Mouse (Mus musculus) CD8-positive naive resting alpha-beta T cell, adult 57 days (primary cell): ENCODE results near the gene Gm21985. TPM values are rescaled to one million over a fixed set of nuclear protein-coding genes. Genes with fewer than 3 reads are reported as not detected.

Experiments used
- total RNA-seq: library from RNA; stranded (reverse); gene quantifications from one replicate; pipeline ENCODE4 v1.2.4, GENCODE M21; 2023

Gm21985 gene
- not detected for total RNA-seq

DNA sequence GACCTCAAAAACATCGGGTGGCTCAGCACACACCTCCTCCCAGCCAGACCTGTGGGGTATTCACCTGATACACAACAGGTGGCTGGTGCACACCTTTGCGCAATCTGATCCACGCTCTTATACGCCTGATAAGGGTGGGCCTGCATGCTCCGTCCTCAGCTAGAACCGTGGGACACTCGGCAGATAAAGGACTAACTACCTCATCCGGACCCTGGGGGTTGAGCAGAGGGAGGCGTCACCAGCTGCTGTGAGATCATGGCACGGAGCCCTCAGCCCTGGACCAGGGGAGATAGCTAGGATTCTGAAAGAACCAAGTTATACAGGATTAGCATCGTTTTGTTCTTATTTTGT lies at the start of gene Gm21985:
Gm21985 (plus strand) TSS at position 73 of the 351 bp plus-strand sequence.

DNA sequence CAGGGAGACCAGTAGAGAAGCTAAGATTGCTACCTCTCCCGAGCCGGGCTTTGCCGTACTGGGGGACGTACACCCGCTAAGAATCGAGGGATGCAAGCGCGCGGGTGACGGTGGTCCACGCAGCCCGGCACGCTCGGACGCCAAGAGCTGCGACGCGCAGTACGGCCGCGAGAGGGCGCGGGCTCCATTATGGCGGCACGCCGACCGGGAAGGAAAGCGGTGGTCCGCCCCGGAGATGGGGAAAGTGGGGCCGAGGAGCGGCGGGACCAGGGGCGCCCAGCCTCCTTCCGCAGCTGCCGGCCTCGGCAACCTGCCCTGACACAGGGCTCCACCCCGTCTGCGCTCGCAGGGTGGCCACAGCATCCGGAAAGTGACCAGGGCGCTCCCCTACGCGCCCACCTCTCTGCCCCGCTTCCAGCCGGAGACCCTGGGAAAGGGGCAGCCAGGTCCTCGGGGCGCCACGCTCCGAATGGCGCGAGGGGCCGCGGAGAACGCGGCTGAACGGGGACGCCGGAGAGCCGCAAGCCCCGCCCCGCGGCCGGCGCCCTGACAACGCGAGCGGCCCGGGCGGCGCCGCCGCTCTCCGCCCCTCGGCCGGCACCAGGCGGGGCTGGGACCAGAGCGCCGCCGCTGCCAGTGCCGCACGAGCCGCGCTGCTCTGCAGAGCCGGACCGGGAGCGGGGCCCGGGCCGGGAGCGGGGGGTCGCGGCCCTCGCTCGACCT lies 26.7 kb upstream of the Gm21985 start, which contains the start of gene Lpcat4:
Lpcat4 (plus strand) TSS at position 257 of the 723 bp plus-strand sequence.

DNA sequence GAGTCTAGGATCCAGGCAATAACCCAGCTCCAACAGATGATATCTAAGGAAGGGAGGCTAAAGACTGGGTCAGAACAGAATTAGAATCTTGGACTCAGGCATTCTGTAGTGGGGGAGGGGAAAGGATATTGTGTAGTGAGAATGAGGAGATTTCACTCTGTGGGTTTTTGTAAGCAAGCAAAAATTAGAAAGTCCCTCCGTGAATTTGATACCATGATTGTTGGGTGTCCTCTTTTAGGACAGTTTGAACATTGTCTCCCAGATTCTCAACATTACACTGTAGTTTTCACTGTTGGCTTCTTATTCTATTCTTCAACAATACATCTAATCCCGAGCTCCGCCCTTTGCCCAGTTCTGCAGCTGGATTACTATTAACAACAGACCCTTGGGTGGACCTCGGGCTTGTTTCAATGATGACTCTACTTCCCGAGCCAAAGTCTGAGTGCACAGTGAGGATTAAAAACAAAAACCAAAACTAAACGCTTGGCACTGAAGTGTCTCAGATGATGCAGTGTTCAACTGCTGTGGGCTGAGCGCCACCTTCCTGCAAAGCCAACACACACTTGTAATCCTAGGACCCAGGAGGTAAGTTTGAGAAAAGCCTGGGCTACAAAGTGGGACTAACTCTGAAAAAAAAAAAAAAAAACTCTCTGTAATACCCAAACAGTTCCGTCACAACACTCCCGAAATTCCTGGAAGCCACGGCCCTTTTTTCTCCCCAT lies 6.7 kb upstream of the Gm21985 start, which contains the start of gene Nutm1:
Nutm1 (minus strand) TSS at position 51 of the 722 bp plus-strand sequence.

DNA sequence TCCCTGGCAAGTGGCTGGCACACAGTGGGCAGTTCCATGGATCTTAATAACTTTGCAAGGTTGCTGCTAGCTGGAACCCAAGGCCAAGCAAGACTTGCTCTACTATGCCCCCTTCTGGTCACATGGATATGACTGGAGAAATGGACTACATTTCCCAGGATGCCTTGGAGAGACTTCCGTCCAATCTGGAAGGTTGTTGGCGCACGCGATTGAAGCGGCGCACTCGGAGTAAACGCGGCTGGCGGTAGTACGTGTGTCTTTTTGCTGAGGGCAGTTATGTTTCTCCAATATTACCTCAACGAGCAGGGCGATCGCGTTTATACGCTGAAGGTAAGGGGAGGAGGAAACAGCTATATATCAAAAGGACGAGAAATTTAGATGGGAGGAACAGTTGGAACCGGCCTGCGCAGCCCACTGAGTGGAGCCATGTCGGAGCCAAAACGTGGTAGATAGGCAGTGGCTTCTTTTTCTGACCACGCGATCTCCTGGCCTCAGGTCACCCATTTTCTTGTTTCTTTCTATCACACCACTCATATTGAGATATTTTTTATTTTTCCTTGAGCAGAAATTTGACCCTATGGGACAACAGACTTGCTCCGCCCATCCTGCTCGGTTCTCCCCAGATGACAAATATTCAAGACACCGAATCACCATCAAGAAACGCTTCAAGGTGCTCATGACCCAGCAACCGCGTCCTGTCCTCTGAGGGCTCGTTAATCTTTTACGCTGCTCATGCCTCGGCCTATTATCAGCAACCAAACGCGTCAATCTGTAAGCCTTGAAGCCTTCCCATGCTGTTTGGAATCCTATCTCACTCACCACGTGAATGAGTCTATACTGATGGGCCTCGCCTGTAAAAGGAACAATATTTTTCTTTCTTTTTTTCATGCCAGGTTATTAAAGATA lies 4.1 kb upstream of the Gm21985 start, which contains the start of gene Nop10:
Nop10 (plus strand) TSS at position 179 of the 906 bp plus-strand sequence.

DNA sequence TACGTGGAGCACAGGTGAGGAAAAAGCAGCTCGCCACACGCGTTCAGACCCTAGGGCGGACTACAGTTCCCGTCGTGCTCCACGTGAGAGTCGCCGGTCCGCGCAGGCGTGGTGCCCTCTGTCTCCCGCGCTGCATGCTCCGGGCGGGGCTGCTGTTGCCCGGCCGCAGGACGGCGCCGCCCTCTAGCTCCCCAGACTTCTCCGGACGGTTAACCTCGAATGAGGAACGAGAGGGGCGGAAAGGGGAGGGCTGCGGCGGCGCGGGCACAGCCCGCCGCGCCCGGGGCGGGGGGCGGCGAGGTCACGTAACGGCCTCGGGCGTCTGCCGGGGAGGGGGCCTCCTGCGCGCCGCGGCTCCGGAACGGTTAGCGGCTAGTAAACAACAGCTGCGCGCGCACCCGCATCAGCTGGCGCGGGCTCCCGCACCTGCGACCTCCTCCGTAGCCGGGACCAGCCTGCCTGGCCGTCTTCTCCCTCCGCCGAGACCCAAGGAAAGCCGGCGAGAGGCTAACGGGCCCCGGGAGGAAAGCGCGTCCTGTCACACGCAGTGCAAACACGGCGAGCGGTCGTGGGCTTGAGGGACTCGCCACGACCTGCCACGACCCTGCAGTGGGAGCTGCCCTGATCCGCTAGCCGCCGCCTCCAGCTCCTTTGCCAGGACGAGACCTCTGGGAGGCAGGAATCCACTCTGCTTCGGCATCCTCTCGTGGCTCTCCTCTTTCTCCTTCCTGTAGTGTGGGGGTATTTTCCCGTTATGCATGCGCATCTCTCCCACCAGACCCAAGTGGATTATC lies 469 bp upstream of the Gm21985 start, which contains the start of gene Slc12a6:
Slc12a6 (plus strand) TSS at position 378 of the 794 bp plus-strand sequence.

DNA sequence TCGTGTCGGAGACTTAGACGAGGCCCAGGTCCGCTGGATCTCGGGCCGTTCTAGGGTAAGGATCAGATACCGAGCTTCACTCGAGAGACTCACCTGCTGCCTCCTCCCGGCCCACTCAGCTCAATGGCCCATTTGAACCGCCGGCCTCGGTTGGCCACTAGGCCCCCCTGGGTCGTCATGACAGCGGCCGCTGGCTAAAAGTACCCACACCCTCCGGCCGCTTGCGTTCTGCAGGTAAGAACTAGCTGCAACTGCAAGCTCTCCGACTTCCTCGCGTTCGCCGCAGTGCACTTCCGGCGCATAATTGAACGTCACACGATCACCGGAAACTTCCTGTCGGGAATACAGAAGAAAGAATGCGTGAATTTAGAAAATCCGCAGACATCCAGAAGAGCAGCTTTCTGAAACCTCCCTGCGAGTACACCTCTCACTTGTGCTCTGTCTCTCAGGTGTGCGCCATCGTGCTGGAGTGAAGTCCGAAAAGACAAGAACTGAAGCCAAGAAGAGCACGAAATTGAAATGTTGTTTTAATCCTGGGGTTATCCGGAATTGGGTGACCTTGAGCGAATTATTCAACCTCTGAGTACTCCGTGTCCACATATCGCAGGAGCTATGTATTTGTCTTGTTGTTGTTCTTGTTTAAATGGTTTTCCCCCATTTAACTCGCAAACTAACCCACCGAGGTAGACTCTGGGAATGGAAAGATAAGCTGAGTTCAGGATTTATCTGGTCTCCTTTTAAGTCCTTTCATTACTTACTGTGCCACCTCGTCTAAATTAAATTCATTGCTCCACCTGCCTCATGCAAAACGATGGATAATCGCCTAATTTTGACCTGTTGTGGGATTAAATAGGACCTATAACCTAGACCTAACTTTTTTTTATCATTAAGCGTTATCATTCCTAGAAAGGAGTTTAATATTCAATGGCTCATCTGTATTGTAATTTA lies 101.9 kb downstream of the Gm21985 start, which contains the start of gene Emc4:
Emc4 (minus strand) TSS at position 302 of the 948 bp plus-strand sequence.

DNA sequence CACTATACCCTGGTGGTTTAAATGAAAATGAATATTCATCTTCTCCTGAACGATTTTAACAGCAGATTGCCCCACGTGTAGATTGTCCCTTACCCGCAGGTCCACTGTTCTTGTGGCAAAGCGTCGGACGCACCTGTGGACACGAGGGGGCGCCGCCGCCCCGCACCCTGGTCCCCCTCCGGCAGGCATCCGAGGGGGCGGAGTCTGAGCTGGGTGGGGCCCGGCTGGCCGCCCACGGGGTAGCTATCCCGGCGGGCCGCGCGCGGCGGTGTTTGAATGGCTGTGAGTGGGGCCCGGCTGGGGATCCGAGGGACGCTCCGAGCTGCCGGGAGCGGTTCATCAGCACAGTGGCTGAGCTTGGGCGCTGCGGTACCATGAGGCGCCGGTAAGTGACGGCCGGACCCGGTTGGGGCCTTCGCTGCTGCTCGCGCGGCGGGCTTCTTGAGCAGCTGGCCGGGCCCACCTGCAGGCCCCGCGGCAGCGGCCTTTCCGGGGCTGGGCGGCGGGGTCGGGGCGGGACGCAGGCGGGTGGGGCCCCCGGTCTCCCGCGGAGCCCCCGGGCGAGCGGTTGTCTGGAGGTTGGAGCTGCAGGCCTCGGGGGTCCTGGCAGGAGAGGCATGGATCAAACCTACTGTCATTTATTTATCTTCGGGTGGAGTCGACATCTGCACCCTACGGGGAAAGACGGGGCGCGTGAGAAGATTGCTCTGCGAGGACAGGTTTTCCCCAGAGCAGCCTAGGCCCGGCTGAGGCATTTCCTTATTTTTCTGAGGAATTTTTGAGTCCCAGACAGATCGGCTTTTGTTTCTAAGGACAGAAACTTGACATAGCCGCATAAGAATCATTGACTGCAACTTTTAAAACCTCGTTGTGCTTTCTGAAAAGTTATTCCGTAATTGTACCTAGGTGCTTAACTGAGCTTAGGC lies 113.1 kb downstream of the Gm21985 start, which contains the start of gene Katnbl1:
Katnbl1 (plus strand) TSS at position 239 of the 926 bp plus-strand sequence.

DNA sequence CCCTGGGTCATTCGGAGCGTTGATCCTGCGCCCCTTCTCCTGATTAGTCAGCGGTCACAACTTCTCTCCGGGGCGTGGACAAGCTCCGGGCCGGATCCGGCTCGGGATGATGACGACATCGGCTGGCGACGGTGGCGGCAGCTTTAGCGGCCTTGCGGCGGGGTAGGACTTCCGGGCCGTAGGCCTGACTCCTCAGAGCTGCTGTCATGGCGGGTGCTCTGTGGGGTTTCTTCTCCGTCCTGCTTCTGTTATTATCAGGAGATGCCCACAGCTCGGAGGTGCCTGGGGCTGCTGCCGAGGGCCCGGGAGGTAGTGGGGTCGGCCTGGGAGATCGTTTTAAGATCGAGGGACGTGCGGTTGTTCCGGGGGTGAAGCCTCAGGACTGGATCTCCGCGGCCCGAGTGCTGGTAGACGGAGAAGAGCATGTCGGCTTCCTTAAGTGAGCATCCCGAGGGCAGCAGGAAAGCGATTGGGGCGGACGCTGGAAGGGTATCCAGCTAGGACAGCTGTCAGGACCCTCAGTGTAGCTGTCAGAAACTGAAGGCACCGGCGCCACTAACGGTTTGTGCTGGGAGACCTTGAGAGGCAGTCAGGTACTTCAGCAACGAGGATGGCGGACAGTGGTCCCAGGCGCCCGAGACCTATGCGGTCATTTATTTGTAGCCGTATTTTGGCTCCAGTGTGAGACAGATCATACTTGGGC lies 188.9 kb downstream of the Gm21985 start, which contains the start of gene Emc7:
Emc7 (plus strand) TSS at position 136 of the 703 bp plus-strand sequence.

Other genes starting within 250 kb of the Gm21985 start
- not detected for gene Olfr1311, start 241.9 kb upstream of the Gm21985 start, total RNA-seq
- gene Olfr1312, start 216.1 kb upstream of the Gm21985 start, total RNA-seq: not detected
- not detected for gene Olfr1313, start 188.5 kb upstream of the Gm21985 start, total RNA-seq
- gene Olfr1314, start 169.5 kb upstream of the Gm21985 start, total RNA-seq: not detected
- not detected for gene Olfr1315-ps1, start 150.9 kb upstream of the Gm21985 start, total RNA-seq
- gene Olfr1316, start 131.3 kb upstream of the Gm21985 start, total RNA-seq: not detected
- not detected for gene Olfr1317, start 126.0 kb upstream of the Gm21985 start, total RNA-seq
- not detected for gene Olfr1318, start 112.1 kb upstream of the Gm21985 start, total RNA-seq
- 43.4 TPM for gene Lpcat4, start 26.8 kb upstream of the Gm21985 start, total RNA-seq
- gene Nutm1, start 7.0 kb upstream of the Gm21985 start, total RNA-seq: not detected
- 66.9 TPM for gene Nop10, start 4.4 kb upstream of the Gm21985 start, total RNA-seq
- 104 TPM for gene Slc12a6, start 489 bp upstream of the Gm21985 start, total RNA-seq
- gene Emc4, start 101.7 kb downstream of the Gm21985 start, total RNA-seq: 33.7 TPM
- 10.7 TPM for gene Katnbl1, start 112.9 kb downstream of the Gm21985 start, total RNA-seq
- gene Emc7, start 188.7 kb downstream of the Gm21985 start, total RNA-seq: 13.0 TPM
- not detected for gene Chrm5, start 214.5 kb downstream of the Gm21985 start, total RNA-seq
- 63.3 TPM for gene Aven, start 226.7 kb downstream of the Gm21985 start, total RNA-seq